ENCODE assay signal across 12 mouse cellular contexts in genomic region chr10:107225871-107226270, GRCm38 (mm10).
"Had no signal": no experiment of that assay in that cellular context is flagged by ENCODE, and none has a peak within 500 bp of the region (broad histone marks: within the 10 kb centered on the region; RNA-seq: fewer than 3 reads in every experiment).

No protein-coding gene starts in this region.

- DNase-seq: left cerebral cortex, postnatal 4 days; liver; liver, embryonic 13.5 days; liver, postnatal 0 days; lung, adult 18-20 months; lung, adult 2 months; lung, embryonic 14.5 days; lung, postnatal 10 days; lung, postnatal 14 days; lung, postnatal 36 days; lung, postnatal 4 days; midbrain, embryonic 14.5 days had no signal
